Mouse (Mus musculus) erythroblast, embryonic 14.5 days (primary cell): Measurements from ENCODE around the gene Cd163. TPM values are rescaled to one million over a fixed set of nuclear protein-coding genes. Genes with fewer than 3 reads are reported as not detected.
"Not testable (repeated sequence)": the region's sequence is repeated elsewhere in the genome, so short reads cannot be mapped to it uniquely, and the experiment has no call there.

Source experiments
- H3K27me3 ChIP-seq: 2 replicates; pipeline ENCODE4 v1.6.1; 2012; ENCODE audit warnings: inconsistent platforms; ENCODE audit not compliant: control insufficient read depth
- H3K36me3 ChIP-seq: 2 replicates; pipeline ENCODE4 v1.6.1; 2012; ENCODE audit warnings: mild to moderate bottlenecking, inconsistent platforms; ENCODE audit not compliant: control insufficient read depth
- H3K4me1 ChIP-seq: 2 replicates; pipeline ENCODE4 v1.6.1; 2012; ENCODE audit warnings: inconsistent platforms; ENCODE audit not compliant: control insufficient read depth
- H3K4me3 ChIP-seq: replicated peaks from 2 replicates; pipeline ENCODE3; 2012; ENCODE audit warnings: moderate library complexity, mild to moderate bottlenecking, inconsistent platforms
- H3K9me3 ChIP-seq: 2 replicates; pipeline ENCODE4 v1.6.1; 2012; ENCODE audit warnings: low read length, inconsistent platforms, mixed read lengths; ENCODE audit not compliant: control insufficient read depth
- GATA1 ChIP-seq: IDR thresholded peaks from 2 replicates; pipeline ENCODE4 v1.6.1; 2012; ENCODE audit warnings: low read length, inconsistent platforms, mixed read lengths
- TAL1 ChIP-seq: IDR thresholded peaks from 3 replicates; pipeline ENCODE4 v1.6.1; 2012; ENCODE audit warnings: low read length, inconsistent platforms, mixed read lengths
- polyA plus RNA-seq: library from polyadenylated mRNA; stranded (reverse); fragments of >175 nt; gene quantifications from 2 replicates; pipeline ENCODE4 v1.2.3, GENCODE M21; 2012

Gene Cd163
- not detected in 2 replicates for polyA plus RNA-seq

GRCm38 (mm10) chr6:124304356-124304755 is at the start of gene Cd163:
TSS of gene Cd163 (plus strand) at chr6:124304656.
- H3K9me3 ChIP-seq: 0 out of 2 replicates have a peak, but pooled peaks cover 2% of the 10 kb centered on the region
- TF ChIP-seq TAL1: no peak
- TF ChIP-seq GATA1: no peak
- no peak within 1 kb of the TSS for H3K4me3 ChIP-seq
- no peaks in the 10 kb centered on the region for H3K36me3 ChIP-seq
- no peaks in the 10 kb centered on the region for H3K4me1 ChIP-seq
- no peaks in the 10 kb centered on the region for H3K27me3 ChIP-seq

- no peaks in the 10 kb centered on the region for H3K36me3 ChIP-seq
Observed at GRCm38 (mm10) chr6:124255721-124256470, 48.6 kb upstream of the Cd163 start.

GRCm38 (mm10) chr6:124260198-124260931 is 44.1 kb upstream of the Cd163 start:
- H3K9me3 ChIP-seq: no peaks in the 10 kb centered on the region
- H3K4me1 ChIP-seq: no peaks in the 10 kb centered on the region
- H3K36me3 ChIP-seq: no peaks in the 10 kb centered on the region
- no peak overlapping the region for H3K4me3 ChIP-seq
- no peaks in the 10 kb centered on the region for H3K27me3 ChIP-seq
- no peak for TF ChIP-seq TAL1
- TF ChIP-seq GATA1: no peak

More at GRCm38 (mm10) chr6:124255721-124256470, 48.6 kb upstream of the Cd163 start:
- no peaks in the 10 kb centered on the region for H3K4me1 ChIP-seq
- H3K27me3 ChIP-seq: no peaks in the 10 kb centered on the region
- TF ChIP-seq TAL1 (no peak), GATA1 (no peak)
- H3K4me3 ChIP-seq: no peak overlapping the region
- no peaks in the 10 kb centered on the region for H3K9me3 ChIP-seq

GRCm38 (mm10) chr6:124262696-124263095 is 41.8 kb upstream of the Cd163 start:
- H3K4me3 ChIP-seq: no peak overlapping the region
- H3K27me3 ChIP-seq: no peaks in the 10 kb centered on the region
- no peaks in the 10 kb centered on the region for H3K9me3 ChIP-seq
- no peak for TF ChIP-seq TAL1
- TF ChIP-seq GATA1: no peak
- H3K36me3 ChIP-seq: no peaks in the 10 kb centered on the region
- H3K4me1 ChIP-seq: no peaks in the 10 kb centered on the region

GRCm38 (mm10) chr6:124273231-124273880 is 31.1 kb upstream of the Cd163 start:
- H3K4me1 ChIP-seq: no peaks in the 10 kb centered on the region
- H3K9me3 ChIP-seq: no peaks in the 10 kb centered on the region
- no peaks in the 10 kb centered on the region for H3K27me3 ChIP-seq
- no peak overlapping the region for H3K4me3 ChIP-seq
- TF ChIP-seq TAL1 (no peak), GATA1 (no peak)
- no peaks in the 10 kb centered on the region for H3K36me3 ChIP-seq

- H3K27me3 ChIP-seq: no peaks in the 10 kb centered on the region
- H3K36me3 ChIP-seq: no peaks in the 10 kb centered on the region
- TF ChIP-seq GATA1: no peak
- TF ChIP-seq TAL1: no peak
Observed at GRCm38 (mm10) chr6:124277641-124278040, 26.8 kb upstream of the Cd163 start.

GRCm38 (mm10) chr6:124278291-124278690 is 26.2 kb upstream of the Cd163 start:
- Histone ChIP-seq H3K36me3 (no peaks in the 10 kb centered on the region), H3K4me3 (no peak overlapping the region), H3K27me3 (no peaks in the 10 kb centered on the region), H3K4me1 (no peaks in the 10 kb centered on the region), H3K9me3 (no peaks in the 10 kb centered on the region)
- no peak for TF ChIP-seq TAL1
- no peak for TF ChIP-seq GATA1

More at GRCm38 (mm10) chr6:124277641-124278040, 26.8 kb upstream of the Cd163 start:
- H3K9me3 ChIP-seq: no peaks in the 10 kb centered on the region
- no peaks in the 10 kb centered on the region for H3K4me1 ChIP-seq
- H3K4me3 ChIP-seq: no peak overlapping the region

- Histone ChIP-seq H3K4me1 (no peaks in the 10 kb centered on the region), H3K27me3 (no peaks in the 10 kb centered on the region), H3K36me3 (no peaks in the 10 kb centered on the region), H3K4me3 (no peak overlapping the region), H3K9me3 (no peaks in the 10 kb centered on the region)
- TF ChIP-seq GATA1: no peak
- no peak for TF ChIP-seq TAL1
Observed at GRCm38 (mm10) chr6:124282731-124283130, 21.7 kb upstream of the Cd163 start.

GRCm38 (mm10) chr6:124297378-124297777 is 7.1 kb upstream of the Cd163 start:
- not testable (repeated sequence) for H3K4me1 ChIP-seq, H3K9me3 ChIP-seq, H3K4me3 ChIP-seq, H3K36me3 ChIP-seq, H3K27me3 ChIP-seq
